Mouse (Mus musculus) cerebellum, adult 11-12 months (tissue): ENCODE results near the gene Napa.
A peak's percentile ranks its signal among the peaks of the same experiment; 100 is the strongest.

ENCODE experiments used
- DNase-seq: peaks from one replicate; pipeline ENCODE4 v3.0.0; 2022

The Napa gene

DNA sequence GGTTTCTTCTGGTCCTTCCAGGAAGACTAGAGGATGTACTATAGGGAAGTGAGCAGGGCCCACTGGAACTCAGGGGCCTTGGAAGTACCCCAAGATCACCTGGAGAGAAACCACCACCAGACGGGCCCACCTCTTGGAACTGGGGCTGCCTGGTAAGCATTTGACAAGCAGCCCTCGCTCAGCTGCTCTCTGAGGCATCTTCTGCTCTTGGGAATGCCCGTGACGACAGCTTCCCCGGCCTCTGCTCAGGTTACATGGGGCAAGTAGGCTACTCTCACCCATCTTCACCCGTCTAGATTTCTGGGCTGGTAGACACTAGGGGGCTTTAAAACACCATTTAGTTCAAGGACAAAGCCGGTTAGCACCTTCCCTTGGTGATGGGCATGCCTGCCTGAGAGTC, 2.8 kb downstream of the Napa start:
- DNase-seq: no peak

DNA sequence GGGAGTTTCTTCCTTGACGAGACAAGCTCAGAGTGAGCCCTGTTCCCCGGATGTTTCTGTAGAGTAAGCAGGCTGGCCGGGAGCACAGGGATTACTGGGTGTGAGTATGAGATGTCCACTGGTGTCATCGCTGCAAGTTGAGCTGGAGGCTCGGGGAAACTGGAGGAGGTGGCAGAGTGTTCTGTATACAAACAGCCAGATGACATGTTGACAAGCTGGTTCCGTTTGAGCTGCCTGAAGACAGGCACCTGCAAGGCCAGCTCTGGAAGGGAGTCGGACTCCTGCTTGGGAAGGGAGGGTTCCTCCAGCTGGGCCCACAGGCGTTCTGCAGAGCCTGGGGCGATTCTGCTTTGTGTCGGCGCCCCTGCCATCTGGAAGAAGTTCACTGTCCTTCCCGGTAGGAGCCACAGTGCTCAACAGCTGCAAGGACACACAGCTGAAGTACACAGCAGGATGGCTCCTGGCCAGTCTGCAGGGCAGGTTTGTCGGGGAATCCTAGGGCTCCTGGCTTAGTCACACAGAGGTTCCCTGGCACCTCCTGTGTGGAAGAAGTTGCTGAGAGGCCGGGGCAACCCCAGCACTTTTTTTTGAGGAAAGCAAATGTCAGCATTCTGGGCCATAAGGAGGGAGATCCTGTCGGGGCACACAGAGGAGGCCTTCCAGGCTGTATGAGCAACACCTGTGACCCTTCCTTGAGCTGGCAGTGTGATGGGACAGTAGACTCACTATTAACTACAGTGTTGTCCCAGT, 3.6 kb downstream of the Napa start:
- DNase-seq: peak; percentile 54

DNA sequence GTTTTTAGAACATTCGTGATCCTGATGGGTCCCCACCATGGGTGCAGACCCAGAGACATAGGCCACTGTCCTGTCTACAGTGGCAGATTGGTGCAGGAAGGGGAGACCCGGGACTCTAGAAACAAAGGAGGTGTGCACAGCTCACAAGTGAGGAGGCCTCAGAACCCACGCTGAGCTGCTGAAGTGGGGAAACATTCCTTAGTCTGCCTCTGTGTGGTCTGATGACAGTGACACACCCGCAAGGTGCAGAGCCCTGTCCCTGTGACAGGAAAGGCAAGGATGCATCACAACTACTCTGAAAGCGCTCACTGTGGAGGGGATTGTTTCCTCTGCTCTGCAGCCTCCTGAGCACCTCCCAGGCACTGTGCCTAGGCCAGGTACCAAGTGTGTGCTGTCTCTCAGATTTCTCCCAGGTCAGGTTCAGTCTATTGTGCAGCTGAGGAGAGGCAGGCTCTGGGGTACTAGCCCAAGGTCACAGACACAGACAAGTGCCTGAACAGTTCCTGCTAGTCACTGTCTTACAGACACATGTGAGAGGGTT, 4.5 kb downstream of the Napa start:
- no peak for DNase-seq

DNA sequence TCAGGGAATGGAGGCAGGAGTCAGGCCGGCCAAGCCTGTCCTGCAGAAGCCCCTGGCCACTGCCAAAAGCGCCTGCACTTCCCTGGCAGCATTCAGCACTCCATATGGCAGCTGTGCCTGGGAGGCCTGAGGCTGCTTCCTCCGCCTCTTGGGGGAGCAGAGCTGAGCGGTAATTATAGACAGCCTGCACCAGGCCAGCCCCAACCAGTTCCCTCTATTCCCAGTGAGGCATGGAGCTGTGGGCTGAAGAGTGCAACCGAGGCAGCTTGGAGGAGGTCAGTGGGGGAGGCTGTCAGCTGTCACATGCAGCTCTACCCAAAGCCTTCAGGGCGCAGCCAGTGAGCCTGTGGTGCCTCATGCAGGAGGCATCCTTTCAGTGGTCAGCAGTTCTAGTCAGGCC, 5.5 kb downstream of the Napa start:
- peak; percentile 97 for DNase-seq

DNA sequence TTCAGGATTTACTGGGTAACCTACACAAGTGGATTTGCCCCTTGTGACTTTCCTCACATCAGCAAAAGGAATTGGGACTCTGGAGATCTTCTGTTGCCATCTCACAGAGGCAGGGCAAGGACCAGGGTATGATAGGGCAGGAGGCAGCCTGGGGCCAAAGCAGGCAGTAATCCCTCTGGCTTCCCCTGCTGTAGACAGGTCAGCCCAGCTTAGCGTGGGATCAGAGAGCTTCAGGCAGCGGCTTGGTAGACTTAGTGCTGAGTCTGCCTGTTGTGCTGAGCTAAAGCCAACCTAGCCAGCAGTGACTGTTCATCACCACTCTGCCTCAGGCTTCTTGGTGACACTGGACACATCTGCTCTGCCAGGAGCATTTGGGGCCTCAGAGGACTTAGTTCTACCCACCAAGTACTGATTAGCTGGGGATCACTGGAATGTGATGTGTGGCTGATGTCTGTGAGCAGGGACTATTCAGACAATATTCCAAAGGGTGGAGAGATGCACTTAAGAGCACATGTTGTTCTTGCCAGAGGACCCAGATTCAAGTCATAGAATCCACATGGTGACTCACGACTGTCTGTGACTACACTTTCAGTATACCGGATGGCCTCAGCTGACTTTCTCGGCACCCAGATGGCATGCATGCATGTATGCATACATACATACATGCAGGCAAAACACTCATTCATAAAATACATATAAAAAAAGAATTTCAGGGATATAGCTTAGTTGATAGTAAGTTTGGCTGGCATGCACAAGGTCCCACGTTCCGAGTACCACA, 6.5 kb downstream of the Napa start:
- DNase-seq: peak; percentile 35

DNA sequence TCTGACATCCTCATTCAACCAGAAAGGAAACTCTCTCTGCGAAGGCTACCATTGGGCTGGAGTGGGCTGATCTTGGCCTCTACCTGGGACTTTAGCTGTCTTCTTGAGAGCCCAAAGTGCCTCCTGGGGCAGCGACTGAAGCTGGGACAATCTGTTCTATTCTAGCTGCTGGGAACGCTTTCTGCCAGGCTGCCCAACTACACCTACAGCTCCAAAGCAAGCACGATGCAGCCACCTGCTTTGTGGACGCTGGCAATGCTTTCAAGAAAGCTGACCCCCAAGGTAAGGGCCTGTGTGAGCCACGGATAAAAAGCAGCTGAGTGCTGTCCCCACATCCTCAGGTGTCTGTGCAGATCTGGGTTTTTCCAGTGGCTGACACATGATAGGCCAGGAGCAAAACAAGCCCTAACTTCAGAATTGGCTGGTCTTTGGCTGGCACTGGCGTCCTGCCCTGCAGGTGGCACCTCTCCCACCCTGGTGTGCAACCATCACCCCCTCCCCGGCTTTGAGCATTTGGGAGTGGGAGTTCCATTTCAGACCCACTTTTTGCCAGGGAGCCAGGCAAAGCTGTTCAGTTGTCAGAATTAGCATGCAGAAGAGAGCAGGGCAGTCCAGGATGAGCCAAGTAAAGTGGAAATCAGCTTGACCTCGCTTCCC, 10.8 kb downstream of the Napa start:
- peak; percentile 57 for DNase-seq

GRCm38 (mm10) chr7:16110158-16110557, 11.9 kb downstream of the Napa start:
- DNase-seq: peak; percentile 50

DNA sequence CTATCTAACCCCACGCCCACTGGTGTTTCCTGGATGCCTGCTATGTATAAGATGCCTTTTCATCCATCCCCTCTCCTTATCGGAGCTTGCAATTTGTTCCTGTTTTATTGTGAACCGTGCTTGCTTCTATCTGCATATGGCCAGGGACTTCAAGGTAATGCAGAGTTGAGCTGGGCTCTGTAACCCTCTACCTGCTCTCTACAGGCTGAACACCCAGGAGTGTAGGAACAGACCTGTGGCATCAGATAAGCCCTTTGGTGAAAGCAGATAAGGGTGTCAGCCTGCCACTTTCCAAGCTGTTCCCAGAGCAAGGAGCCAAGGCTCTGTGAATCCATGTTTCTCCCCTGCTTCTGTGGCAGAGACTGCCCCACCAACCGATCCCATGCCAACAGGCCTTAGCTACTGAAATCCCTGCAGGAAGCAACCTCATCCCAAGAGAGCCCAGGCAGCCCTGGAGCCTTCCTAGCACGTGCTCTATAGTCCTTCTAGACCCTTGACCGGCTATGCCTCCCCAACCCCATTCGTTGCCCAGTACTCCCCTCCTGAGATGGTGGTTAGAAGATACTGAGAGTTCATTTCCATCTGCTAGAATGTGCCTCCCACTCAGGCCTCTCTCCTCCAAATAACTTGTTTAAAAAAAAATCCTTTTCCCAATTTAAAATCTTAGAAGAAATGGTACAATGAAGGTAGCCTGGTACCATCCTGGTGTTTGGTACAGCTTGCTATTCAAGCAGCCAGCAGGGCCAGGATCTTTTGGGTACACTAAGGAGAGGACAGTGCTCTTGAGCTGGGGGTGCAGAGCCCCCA, 13.2 kb downstream of the Napa start:
- DNase-seq: peak; percentile 36

- peak; percentile 44 for DNase-seq
Measured at GRCm38 (mm10) chr7:16116418-16116817, 18.2 kb downstream of the Napa start.

DNA sequence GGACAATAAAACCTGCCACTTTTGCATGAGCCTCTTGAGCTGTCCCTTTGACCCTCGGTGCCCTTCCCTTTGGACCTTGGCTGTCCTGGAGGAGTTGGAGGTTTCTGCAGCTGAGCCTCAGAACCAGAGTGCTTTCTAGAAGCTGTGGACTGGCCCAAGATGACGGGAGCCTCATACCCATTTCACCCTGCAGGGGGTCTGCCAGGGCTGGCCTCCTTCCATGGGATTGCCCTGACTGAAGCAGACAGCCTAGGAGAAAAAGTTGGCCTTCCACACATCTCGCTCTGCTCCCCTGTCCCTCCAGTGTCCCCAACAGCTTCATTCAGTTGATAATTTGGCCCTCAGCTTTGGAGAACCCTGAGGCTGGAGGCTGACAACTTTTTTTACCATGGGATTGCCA, 18.8 kb downstream of the Napa start:
- peak; percentile 69 for DNase-seq

- DNase-seq: peak; percentile 93
Measured at GRCm38 (mm10) chr7:16119569-16120261, 21.5 kb downstream of the Napa start, which contains the start of gene Kptn. TSS of gene Kptn (plus strand) at chr7:16119895.

DNA sequence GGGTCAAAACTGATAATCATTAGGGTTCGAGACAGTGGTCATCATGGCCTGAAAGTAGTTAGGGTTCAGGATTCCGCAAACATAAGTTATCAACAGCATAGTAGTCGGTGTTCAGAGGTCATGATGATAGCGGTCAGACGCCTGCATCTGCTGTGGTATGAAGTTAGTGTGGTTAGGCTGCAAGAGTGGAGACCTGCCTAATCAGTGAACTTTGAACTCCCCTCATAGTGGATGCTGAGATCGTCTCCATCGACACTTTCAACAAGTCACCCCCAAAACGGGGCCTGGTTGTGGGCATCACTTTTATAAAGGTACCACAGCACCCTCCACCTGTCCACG, 22.0 kb downstream of the Napa start:
- DNase-seq: no peak

DNA sequence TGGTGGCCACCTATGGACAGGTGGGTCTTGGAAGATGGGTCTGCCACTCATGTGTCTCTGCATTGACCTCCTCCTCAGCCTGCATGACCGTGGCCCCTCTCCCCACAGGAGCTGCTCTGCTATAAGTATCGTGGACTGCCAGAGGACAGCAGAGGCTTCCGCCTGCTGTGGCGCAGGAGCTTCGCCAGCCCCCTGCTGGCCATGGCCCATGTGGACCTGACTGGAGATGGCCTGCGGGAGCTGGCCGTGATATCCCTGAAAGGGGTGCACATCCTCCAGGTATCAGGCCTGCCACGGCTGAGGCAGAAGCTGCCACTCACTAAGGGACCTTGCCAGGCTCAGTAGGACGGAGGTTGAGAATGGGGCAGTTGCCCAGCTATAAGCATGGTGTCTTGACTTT, 27.6 kb downstream of the Napa start:
- peak; percentile 64 for DNase-seq

DNA sequence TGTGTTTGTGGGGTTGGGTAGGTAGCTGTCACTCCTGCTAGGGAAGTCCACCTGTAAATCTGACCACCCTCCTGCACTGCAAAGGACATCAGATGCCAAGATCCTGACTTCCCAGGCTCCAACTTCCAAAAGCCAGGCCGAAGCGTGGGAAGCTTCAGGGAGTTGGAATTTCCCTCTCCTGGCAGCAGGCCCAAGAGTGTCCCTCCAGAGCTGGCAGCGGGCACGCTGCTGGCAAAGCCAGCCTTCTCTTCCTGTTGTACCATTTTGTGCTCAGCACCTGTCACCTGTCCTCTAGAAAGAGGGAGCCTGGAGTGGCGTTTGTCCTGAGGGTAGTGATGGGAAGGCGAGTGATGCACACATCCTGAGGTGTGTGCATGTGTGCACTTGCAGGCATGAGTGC, 30.1 kb downstream of the Napa start:
- peak; percentile 96 for DNase-seq

- peak; percentile 83 for DNase-seq
Measured at GRCm38 (mm10) chr7:16128899-16129298, 30.6 kb downstream of the Napa start.

DNA sequence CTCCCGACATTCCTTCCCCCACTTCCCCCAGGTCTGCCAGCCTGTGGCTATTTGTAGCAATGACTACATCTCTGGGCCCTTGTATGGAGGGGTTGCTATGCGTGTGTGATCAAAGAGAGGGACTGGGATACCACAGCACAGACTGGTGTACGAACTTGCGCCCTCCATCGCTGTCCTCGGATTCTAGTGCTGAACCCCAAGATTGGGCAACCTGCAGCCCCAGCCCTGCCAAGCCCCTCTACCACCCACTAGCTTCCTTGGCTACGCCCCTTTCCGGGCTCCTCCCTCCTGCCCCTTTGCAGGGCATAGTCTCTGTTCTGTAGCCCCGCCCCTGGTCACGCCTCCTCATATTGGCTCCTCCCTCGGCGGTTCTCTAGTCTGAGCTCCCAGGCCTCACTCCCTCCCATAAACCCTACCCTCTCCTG, 31.2 kb downstream of the Napa start, which contains the start of gene Slc8a2:
Slc8a2 (plus strand) TSS at position 406 of the 425 bp plus-strand sequence.
- peak; percentile 97 for DNase-seq

DNA sequence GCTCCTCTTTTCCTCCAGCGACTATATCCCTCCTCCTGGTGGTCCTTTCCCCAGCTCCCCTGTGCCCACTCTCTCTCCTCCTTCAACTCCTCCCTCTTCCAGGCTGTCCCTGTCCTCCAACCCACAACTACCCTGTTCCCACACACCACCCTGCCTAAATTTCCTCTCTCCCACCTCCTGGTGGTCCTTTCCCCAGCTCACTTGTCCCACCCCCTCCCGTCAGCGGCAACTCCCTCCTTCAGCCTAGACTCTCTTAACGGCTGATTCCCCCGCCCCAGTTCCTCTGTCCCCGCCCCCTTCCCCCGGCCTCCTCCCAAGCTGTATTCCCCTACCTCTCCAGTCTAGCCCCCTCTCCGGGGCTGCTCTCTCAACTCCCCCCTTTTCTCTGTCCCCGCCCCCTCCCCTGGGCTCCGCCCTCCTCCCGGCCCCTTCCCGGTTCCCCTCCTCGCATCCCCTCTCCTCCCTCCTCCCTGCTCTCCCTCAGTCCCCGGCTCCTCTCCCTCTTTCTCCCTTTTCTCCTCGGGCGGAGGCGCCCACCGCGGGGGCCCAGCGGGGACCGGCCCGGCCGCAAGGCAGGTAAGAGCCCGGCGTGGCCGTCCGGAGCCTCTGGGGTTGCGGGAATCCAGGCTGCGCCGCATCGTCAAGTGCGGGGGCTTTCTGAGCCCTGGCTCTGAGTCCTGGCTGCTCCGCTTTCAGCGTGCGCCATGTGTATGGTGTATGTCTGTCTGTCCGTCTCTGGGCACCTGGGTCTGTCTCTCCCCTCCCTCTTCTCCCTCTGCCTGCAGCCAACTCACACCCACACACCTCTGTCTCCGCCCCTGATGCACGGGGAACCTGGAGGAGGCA, 31.8 kb downstream of the Napa start:
- peak; percentile 84 for DNase-seq

DNA sequence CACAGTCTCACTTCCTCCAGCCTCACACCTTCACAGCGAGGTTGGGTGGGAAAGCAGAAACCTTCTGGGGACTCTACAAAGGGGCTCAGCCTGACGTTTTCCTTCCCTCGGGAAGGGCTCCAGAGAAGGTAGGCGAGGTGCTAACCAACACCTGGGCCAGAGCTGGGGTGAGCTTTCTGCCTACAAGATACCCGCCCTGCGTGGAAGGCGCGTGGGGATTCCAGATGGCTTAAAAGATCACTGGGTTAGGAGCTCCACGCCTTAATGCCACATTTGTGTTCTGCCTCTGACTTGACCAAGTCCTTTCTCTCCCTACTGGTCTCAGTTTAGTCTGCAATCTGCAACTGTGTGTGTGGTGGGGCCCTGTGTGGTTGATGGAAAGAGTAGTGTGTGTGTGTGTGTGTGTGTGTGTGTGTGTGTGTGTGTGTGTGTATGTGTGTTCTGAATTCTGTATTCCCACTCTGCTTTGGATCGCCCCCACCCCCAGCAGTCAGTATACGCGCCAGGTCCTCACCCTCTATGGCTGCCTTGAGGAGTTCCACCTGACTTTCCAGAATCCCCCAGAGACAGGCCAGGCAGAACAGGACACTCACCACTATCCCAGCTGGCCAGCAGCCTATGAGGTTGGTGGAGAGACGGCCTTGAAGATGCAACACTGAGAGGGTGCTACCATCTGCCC, 32.8 kb downstream of the Napa start:
- peak; percentile 75 for DNase-seq

DNA sequence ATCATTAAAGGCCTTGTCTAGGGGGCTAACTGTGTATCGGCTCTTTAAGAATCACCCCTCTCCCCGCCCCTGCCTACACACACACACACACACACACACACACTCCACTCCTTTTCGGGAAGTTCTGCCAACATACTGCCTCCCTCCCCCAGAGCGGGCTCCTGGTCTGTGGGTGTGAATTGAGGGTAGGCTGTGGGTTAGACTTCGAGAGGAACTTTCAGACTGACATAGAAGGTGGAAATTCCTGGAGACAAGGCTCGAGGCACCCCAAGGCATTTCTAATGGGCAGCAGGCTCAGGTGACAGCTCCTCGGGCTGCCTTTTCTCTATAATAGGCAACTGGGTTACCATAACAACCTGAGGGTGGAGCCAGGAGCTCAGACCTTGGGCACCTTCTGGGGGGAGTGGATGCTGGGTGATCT, 33.9 kb downstream of the Napa start:
- DNase-seq: peak; percentile 73

DNA sequence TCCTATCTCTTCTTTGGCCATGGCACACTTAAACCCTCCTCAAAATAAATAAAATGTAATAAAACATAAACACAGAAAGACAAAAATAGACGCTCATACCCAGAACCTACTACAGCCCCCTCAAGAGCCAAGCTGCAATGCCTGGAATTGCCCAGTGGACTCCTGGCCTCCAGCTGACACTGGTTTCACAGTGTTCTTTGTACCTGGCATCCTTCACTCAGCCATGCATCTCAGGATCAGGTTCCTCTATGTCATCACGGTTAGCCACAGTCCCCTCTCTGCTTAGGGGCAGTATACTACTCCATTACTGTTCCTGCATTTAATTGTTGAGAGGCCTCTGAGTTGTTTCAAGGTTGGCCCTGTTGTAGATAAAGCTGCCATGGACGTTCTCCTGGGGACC, 34.7 kb downstream of the Napa start:
- peak; percentile 51 for DNase-seq
